Mouse (Mus musculus) limb, embryonic 14.5 days (tissue): Measurements from ENCODE around the gene Pex11g. TPM values are rescaled to one million over a fixed set of nuclear protein-coding genes. Genes with fewer than 3 reads are reported as not detected.

Experiments used
- ATAC-seq: fragments of 200-750 bp; cut with Nextera tagmentation; 2 replicates; pipeline ENCODE4 v1.8.0; 2017; ENCODE audit warnings: low read depth, moderate number of reproducible peaks, moderate TSS enrichment; ENCODE audit not compliant: low FRiP score
- DNase-seq: peaks from one replicate; pipeline ENCODE4 v3.0.0-alpha.2; 2015; ENCODE audit warnings: low spot score
- H3K27ac ChIP-seq: fragments of 300-500 bp; sonication (generic); replicated peaks from 2 replicates; pipeline ENCODE4 v1.5.1; 2014; ENCODE audit warnings: low read depth, mild to moderate bottlenecking, low read length, moderate library complexity, mixed read lengths
- H3K27me3 ChIP-seq: fragments of 300-500 bp; sonication (generic); 2 replicates; pipeline ENCODE4 v1.6.1; 2014; ENCODE audit warnings: low read length, mixed read lengths; ENCODE audit not compliant: control insufficient read depth, insufficient read depth
- H3K36me3 ChIP-seq: fragments of 300-500 bp; sonication (generic); 2 replicates; pipeline ENCODE4 v1.6.1; 2014; ENCODE audit warnings: mild to moderate bottlenecking, low read length, moderate library complexity, mixed read lengths; ENCODE audit not compliant: control insufficient read depth, insufficient read depth
- H3K4me1 ChIP-seq: fragments of 300-500 bp; sonication (generic); 2 replicates; pipeline ENCODE4 v1.6.1; 2014; ENCODE audit warnings: antibody characterized with exemption, low read length, mixed read lengths; ENCODE audit not compliant: control insufficient read depth, insufficient read depth
- H3K4me2 ChIP-seq: fragments of 300-500 bp; sonication (generic); replicated peaks from 2 replicates; pipeline ENCODE4 v1.6.1; 2014; ENCODE audit warnings: low read depth, mild to moderate bottlenecking, low read length, moderate library complexity; ENCODE audit not compliant: severe bottlenecking
- H3K4me3 ChIP-seq: fragments of 300-500 bp; sonication (generic); replicated peaks from 2 replicates; pipeline ENCODE4 v1.5.1; 2014; ENCODE audit warnings: low read length
- H3K9ac ChIP-seq: fragments of 300-500 bp; sonication (generic); 2 replicates; pipeline ENCODE4 v1.6.1; 2014; ENCODE audit warnings: mild to moderate bottlenecking, low read depth, low read length, moderate library complexity; ENCODE audit not compliant: severe bottlenecking
- H3K9me3 ChIP-seq: fragments of 300-500 bp; sonication (generic); 2 replicates; pipeline ENCODE4 v1.6.1; 2016; ENCODE audit warnings: low read length; ENCODE audit not compliant: control insufficient read depth
- POLR2A ChIP-seq: fragments of 200-500 bp; IDR thresholded peaks from 2 replicates; pipeline ENCODE4 v1.8.0; 2012; ENCODE audit warnings: inconsistent platforms, mild to moderate bottlenecking, moderate library complexity, borderline replicate concordance; ENCODE audit not compliant: insufficient read depth, insufficient read length; ENCODE audit errors: extremely low read depth
- WGBS: fragments of 180-500 bp; shearing (Covaris S2); extraction: QIAGEN DNeasy Blood & Tissue Kit; methylation state at CpG from one replicate; pipeline ENCODE4 v1.1.7; 2014; 5-methylcytosine and 5-hydroxymethylcytosine counted together
- polyA plus RNA-seq, 2 experiments: library from polyadenylated mRNA; depleted of rRNA in 1 of 2; stranded (reverse) in 1 of 2; unstranded in 1 of 2; fragments of >200 nt; fragmentation: Nextera tagmentation in 1 of 2; extraction: Ambion mirVana in 1 of 2; gene quantifications; 2 replicates each; pipeline versions ENCODE4 v1.2.1 to v1.2.3; 2012 to 2014

Pex11g gene
- polyA plus RNA-seq, 2 experiments: 4.7 to 6.0 TPM

DNA sequence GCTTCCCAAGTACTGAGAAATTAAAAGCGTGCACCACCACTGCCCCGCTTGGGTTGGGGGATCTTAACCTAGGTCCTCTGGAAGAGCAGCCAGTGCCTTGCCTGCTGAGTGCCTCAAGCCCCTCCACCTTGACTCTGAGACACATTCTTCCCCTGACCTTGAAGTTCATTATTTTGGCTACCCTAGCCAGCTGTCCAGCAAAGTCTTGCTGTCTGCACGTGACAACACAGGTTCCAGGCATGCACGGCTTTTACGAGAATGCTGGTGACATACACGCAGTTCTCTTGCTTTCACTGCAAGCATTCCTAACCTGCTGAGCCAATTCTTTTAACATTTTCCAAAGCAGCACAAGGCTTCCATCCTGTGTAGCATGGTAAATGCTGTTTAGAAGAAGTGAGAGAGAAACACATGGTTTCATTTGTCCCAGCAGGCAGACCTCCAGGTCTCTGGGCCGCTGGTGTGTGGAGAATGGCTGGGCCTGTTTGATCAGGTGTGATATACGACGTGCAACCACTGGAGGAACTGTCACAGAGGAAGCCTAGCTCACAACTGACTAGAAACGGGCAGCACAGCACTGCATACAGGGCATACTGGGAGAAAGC lies 47.3 kb downstream of the Pex11g start:
- ATAC-seq (peak; percentile 74), DNase-seq (peak; percentile 27)
- 24% methylated on average over 10 of the region's 10 CpGs for WGBS
- Histone ChIP-seq H3K9ac (no peak overlapping the region), H3K27ac (peak overlapping the region; percentile 44), H3K4me2 (no peak overlapping the region), H3K4me3 (no peak overlapping the region), H3K9me3 (no peaks in the 10 kb centered on the region), H3K36me3 (no peaks in the 10 kb centered on the region), H3K4me1 (peaks cover 18% of the 10 kb centered on the region), H3K27me3 (no peaks in the 10 kb centered on the region)
- TF ChIP-seq POLR2A: no peak

DNA sequence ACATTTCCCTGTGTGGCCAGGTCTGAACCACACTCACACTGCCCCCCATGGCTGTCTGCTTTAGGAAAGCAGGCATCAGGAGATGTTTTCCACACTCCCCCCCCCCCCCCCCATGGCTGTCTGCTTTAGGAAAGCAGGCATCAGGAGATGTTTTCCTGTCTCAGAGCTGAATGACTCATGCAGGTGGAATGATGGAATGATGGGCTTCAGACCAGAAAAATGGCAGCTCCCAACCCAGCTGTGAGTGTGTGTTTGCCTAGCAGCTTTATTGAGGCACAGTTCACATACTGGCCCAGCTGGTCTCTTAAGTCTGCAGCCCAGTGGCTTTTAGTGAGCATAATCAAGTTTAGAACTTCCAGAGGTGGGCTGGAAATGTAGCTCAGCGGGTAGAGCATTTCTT lies 49.4 kb downstream of the Pex11g start:
- WGBS: 89% methylated on average over 1 of the region's 1 CpGs
- no peak overlapping the region for H3K4me3 ChIP-seq
- DNase-seq (peak; percentile 59), ATAC-seq (peak; percentile 39; the same call in 1 of the 2 replicates)
- H3K9me3 ChIP-seq: no peaks in the 10 kb centered on the region
- no peaks in the 10 kb centered on the region for H3K27me3 ChIP-seq
- H3K4me2 ChIP-seq: no peak overlapping the region
- no peak overlapping the region for H3K9ac ChIP-seq
- peaks cover 18% of the 10 kb centered on the region for H3K4me1 ChIP-seq
- TF ChIP-seq POLR2A: no peak
- H3K27ac ChIP-seq: no peak overlapping the region
- H3K36me3 ChIP-seq: no peaks in the 10 kb centered on the region

DNA sequence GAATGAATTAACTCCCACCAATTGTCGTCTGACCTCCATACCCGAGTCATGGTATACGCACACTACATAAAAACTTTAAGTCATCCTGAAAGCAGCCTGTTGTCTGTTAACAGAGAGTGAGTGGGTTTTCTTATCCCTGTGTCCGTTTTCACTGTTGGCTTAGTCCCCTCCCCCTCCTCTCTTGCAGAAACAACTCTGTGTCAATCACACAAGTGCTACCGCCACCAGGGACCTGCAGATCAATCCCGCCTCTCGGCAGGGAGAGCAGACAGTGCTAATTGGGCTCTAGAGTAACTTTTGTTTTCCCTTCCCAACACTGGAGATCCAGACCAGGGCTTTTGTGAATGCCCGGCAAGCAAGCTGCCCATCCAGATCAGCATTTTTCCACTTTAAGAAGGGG lies 50.0 kb downstream of the Pex11g start:
- no peaks in the 10 kb centered on the region for H3K36me3 ChIP-seq
- TF ChIP-seq POLR2A: no peak
- no peaks in the 10 kb centered on the region for H3K9me3 ChIP-seq
- H3K27ac ChIP-seq: peak overlapping the region; percentile 5; the same call in 1 of the 2 replicates
- no peak overlapping the region for H3K4me2 ChIP-seq
- ATAC-seq (no peak), DNase-seq (no peak)
- WGBS: 15% methylated on average over 8 of the region's 8 CpGs
- H3K4me3 ChIP-seq: no peak overlapping the region
- peaks cover 18% of the 10 kb centered on the region for H3K4me1 ChIP-seq
- H3K9ac ChIP-seq: no peak overlapping the region
- no peaks in the 10 kb centered on the region for H3K27me3 ChIP-seq

DNA sequence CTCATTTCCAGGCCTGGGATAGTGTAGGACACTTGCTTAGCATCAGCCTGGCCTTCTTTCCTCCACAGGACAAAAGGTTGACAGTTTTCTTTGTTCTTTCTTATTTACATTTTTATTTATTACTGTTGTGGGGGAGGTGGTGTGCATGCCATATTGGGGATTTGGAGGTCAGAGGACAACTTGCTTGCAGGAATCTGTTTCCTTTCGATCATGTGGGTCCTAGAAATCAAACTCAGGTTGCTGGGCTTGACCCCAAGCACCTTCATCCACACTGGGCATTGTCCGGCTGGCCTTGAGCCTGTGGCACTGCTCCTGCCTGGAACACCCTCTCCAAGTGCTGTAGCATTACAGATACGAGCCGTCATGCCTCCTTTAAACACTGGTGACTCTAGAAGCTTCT lies 50.6 kb downstream of the Pex11g start:
- H3K9ac ChIP-seq: no peak overlapping the region
- 46% methylated on average over 4 of the region's 4 CpGs for WGBS
- no peak for ATAC-seq

DNA sequence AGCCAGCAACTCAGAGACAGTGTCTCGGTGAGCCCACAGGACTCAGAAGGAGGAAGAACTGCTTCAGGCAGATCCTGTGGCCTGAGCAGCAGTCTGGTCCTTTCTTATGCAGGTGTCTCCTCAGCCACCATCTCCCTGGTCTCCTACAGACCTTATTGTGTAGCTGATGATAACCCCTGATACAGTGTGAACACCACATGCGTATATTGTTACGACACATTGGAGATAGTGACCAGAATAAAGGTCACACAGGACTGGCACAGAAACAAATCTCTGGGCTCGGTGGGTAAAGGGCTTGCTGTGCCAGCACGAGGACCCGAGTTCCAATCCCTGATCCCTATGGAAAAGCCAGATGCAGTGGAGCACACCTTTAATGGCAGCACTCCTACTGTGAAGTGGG lies 51.8 kb downstream of the Pex11g start:
- no peak for TF ChIP-seq POLR2A
- H3K9me3 ChIP-seq: no peaks in the 10 kb centered on the region
- WGBS: 90% methylated on average over 6 of the region's 6 CpGs

More for the DNA sequence above, 50.6 kb downstream of the Pex11g start:
- no peak for DNase-seq
- H3K36me3 ChIP-seq: no peaks in the 10 kb centered on the region
- no peaks in the 10 kb centered on the region for H3K27me3 ChIP-seq
- H3K4me2 ChIP-seq: no peak overlapping the region
- H3K4me1 ChIP-seq: peaks cover 18% of the 10 kb centered on the region
- H3K9me3 ChIP-seq: no peaks in the 10 kb centered on the region
- no peak overlapping the region for H3K27ac ChIP-seq
- H3K4me3 ChIP-seq: no peak overlapping the region
- no peak for TF ChIP-seq POLR2A

More for the DNA sequence above, 51.8 kb downstream of the Pex11g start:
- no peak overlapping the region for H3K4me3 ChIP-seq
- peaks cover 18% of the 10 kb centered on the region for H3K4me1 ChIP-seq
- no peak overlapping the region for H3K27ac ChIP-seq
- H3K9ac ChIP-seq: no peak overlapping the region
- ATAC-seq: no peak
- no peak overlapping the region for H3K4me2 ChIP-seq
- H3K27me3 ChIP-seq: no peaks in the 10 kb centered on the region
- H3K36me3 ChIP-seq: no peaks in the 10 kb centered on the region
- no peak for DNase-seq
